Mouse (Mus musculus) liver, postnatal 0 days (tissue): ENCODE data around the gene Actr5.

Experiments used
- CTCF ChIP-seq: sonication (generic); IDR thresholded peaks from 2 replicates; pipeline ENCODE4 v1.5.1; 2016; ENCODE audit warnings: antibody characterized with exemption, low read depth
- EP300 ChIP-seq: IDR thresholded peaks from 2 replicates; pipeline ENCODE4 v1.6.1; 2016; ENCODE audit warnings: antibody characterized with exemption, low read depth, mild to moderate bottlenecking

GRCm38 (mm10) chr2:158615161-158615680 is 9.5 kb upstream of the Actr5 start:
- TF ChIP-seq CTCF = no peak
- no peak for TF ChIP-seq EP300
